Mouse (Mus musculus): ENCODE measurements around the gene Gm10563. TPM values are rescaled to one million over a fixed set of nuclear protein-coding genes. Genes with fewer than 3 reads are reported as not detected.

Gm10563 gene
- total RNA-seq, 2 experiments from 2014 or later, result not detected

DNA sequence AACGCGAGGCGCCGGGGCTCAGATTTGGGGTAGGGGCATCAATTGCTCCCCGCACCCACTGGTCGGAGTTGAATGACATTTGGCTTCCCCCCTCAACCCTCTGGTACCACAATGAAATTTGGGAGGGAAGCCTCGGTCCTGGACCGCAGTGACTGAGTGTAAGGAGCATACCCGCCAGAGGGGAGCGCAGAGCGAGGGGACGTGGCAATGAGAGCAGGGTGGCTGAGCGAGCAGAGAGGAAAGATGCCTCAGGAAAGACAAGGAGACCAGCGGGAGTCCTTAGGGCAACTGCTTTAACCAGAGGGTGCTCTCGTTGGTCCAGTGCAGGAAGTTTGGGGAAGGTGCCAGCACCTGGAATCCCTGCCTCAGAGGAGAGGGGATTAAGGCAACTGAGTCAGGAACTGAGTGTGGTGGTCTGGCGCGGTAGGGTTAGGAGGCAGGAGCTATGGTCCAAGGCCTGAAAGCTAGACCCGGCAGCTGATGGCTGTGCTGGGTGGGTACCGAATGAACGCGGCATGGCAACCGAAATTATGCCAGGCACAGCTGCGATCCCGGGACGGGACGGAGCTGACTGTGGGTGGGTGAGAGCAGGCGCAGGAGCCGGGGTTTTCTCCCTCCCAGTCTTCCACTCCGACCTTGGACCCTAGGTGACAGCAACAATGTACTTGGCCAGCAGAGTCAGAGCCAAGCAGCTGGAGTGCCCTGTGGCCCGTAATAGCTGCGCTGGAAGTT, 8.4 kb upstream of the Gm10563 start:
- DNase-seq (ENCODE audit: extremely low spot score in 1 of 2, low spot score in 1 of 2), result no peak

DNA sequence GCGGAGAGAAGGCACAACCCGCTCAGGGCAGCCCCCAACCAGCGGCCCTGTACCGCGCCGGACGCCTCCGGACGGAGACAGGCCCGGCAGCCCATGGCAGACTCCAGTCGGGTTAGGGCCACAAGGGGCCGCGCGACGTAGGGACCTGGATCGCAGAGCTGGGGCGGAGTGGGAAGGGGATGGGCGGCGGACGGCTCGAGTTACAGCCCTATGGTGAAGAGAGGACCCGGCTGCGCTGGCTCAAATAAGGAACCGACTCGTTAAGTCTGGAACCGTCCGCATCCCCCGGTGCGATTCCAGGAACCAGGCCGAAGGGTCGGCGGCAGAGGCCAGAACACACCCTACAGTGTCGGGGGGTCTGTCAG, 7.9 kb upstream of the Gm10563 start, which contains the start of gene Mmp23:
Gene Mmp23, minus strand, starts transcription at position 299 of the 365 bp plus-strand sequence.
- no peak for DNase-seq (ENCODE audit: extremely low spot score in 1 of 2, low spot score in 1 of 2)

DNA sequence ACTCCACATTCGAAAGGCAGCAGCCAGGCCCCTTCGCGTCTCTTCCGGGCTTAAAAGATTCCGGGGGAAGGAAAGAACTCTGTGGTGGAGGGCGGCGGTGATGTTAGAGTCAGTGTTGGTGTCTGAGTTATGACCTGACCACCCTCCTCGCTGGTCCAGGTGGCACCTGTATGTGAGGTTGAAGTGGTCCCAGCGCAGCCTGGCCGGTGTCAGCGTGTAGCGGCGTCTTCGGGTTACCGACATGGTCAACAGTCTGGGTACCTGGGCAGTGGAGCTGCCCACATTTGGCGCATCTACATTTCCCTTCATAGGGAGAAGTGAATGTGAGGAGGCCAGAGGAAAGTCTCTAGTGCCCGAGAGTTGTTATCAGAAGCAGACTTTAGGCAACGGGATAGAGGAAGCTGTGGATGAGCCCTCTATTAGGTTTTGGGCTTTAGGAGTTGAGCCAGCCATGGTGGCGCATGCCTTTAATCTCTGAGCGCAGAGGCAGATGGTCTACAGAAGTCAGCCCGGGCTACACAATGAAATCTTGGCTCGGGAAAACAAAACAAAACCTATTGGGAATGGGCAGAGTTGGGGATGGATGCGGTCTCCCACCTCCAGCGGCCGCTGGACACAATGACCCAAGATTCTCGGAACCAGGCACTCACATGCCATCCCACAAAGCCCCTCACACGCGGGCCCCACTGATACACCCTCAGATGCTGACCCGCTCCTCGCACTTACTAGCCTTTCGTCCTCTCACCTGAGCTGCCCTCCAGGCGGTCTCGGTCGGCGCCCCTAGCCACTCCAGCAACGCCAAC, 7.3 kb upstream of the Gm10563 start:
- DNase-seq (ENCODE audit: extremely low spot score in 1 of 2, low spot score in 1 of 2), result no peak

DNA sequence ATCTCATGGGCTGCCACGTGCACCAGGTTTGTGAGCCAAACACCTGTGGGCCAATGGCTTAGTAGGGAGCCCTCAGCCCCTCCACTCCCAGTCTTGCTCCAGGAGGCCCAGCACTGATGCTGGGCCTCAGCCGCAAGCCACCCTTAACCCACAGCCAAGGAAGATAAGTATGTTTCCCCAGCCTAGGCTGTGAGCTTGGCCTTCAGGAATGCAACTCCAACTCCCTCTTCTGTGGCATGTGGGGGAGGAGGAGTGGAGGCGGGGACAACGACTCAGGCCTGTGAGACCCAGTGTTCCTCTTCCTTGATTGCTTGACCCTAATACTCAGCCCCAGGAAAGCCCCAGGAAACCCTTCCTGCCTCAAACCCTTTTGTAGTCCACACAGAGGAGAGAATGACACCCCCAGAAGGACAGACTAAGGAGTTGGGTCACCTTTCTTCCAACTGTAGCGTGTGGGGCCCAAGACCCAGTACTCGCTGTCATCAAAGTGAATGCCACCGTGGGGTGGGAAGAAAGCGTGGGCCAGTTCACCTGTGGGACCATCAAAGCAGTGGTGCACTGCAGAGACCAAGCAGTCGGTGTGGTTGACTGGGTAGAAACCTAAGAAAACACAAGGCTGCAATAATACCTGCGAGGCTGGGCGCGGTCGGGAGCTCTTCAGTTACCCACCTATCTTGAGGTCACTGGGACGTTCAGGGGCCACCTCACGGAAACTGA, 6.5 kb upstream of the Gm10563 start:
- DNase-seq (ENCODE audit: extremely low spot score in 1 of 2, low spot score in 1 of 2), result no peak

DNA sequence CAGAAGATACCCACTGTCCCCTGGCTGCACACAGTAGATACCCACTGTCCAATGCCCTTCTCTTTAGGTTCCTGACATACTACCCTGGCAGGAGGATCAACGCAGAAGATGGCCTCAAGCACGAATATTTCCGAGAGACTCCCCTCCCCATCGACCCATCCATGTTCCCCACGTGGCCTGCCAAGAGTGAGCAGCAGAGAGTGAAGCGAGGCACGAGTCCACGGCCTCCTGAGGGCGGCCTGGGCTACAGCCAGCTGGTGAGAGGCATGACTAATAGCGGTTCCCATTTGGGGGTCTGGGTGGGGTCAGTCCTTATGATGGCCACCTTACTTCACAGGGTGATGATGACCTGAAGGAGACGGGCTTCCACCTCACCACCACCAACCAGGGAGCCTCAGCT, 4.1 kb upstream of the Gm10563 start:
- DNase-seq (ENCODE audit: extremely low spot score in 1 of 2, low spot score in 1 of 2), result no peak

DNA sequence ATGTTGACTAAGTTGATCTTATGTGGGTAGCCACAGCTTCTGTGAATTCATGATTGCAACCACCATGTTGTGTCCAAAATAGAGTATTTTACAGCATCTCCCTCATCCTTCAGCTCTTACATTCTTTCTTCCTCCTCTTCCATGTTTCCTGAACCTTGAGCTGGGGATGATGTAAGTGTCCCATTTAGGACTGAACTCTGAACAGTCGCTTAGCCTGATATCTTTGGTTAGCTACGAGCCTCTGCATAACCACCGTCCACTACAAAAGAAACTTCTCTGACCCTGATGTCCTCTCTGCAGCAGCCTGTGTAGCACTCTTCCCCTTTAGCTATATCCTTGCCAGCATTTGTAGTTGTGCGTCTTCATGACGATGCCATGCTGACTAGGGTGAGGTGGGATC, 513 bp upstream of the Gm10563 start:
- DNase-seq (ENCODE audit: extremely low spot score in 1 of 2, low spot score in 1 of 2), result no peak

DNA sequence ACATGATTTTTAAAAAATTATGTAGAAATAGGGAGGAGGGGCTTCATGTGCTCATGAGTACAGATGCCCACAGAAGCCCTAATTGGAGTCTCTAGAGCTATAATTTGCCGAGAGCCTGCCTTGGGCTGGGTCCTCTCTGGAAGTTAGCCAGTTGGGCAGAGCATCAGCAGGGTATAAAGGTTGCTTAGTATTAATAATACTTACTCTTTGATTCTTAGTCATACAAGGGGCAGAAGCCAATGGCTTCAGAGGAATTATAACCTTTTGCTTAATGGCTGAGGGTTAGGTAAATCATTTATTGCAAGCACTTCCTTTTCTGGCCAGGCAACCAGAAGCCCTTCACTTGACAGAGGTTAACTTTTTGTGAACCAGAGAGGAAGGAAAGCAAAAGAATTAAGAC, 1.7 kb downstream of the Gm10563 start:
- no peak for DNase-seq (ENCODE audit: extremely low spot score in 1 of 2, low spot score in 1 of 2)

DNA sequence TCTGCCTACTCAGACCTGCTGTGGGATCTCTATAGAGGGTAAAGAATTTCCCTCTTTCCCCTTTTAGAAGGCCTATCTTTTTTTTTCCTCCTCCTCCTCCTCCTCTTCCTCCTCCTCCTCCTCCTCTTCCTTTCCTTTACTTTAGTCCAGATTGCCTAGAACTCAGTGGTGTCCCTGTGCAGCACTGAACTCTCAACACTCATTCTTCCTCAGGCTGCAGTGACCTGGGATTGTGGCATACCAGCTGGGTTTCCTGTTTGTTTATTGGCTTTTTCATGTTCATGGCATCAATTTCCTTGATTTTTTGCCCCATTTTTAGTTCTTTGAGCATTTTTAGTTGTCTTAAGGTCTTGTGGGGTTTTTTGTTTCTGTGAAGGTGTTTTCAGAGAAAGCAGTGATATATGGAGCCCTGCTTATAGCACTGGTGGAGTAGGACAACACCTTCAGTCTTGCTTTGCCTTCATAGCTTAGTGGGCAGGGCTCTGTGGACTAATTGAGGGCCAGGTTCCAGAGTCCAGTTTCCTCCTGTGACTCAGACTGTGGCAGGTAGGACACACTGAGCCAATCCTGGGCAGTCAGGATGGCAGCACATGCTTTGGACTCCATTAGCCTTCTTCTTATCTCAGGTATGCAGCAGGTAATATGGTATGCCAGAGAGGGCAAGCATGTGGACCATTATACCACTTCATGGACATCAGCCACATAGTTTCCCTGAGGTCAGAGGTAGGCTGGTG, 9.3 kb downstream of the Gm10563 start:
- no peak for DNase-seq (ENCODE audit: extremely low spot score in 1 of 2, low spot score in 1 of 2)

DNA sequence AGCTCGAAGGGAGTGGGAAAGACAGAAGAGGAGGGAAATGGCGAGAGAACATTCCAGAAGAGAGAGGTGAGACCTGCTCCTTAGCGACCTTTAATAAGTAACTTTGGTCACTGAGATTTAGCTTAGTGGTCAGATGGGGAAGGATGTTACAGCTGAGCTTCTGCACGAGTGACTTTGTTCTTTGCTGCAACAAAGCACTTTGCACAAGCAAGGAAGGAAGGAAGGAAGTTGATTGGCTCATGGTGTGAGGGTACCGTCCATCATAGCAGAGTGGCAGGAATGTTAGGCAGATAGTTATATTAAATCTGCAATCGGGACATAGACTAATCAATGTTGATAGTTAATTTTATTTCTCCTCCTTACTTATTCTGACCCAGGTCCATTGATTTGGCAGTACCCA, 14.9 kb downstream of the Gm10563 start:
- DNase-seq (ENCODE audit: extremely low spot score in 1 of 2, low spot score in 1 of 2), result no peak

DNA sequence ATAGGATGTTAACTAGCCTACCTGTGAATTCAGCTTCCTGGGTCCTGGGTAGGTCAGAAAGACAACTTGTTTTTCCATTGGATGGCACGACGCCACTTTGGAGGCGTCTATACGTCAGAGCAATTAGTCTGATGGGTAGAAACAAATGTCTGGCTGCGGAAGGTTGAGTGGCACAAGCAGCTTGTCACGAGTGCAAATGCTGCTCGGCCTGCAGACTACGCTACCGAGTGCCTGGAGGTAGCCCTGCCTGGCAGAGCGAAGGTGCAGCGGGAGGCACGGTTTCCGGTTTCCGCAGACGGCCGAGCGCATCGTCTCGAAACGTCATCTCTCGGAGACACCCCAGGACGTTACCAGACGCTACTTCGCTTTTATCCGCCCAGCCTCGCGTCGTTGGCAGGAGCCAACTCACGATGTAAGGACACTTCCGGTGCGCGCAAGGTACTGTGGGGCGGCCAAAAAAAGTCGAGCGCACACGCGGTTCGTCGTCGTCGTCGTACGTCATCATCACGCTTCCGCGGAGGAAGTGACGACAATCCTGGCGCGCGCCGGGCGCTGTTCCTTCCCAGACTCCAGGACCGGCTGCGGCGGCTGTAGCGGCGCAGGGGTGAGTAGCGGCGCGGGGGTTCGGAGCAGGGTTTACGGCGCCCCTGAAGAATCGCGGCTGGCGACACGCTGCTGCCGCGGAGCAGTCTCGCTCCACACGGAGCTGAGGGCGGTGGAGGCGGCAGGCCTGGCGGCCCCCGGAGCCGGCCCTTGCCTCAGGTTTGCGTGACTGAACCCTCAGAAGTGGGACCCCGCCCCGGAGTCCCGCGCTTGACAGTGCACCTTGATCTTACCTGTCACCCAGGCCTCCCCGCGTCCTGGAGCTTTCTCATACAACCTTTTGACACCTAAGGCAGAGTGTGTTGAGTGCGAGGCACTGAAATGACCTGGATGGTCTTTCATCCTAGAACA, 20.6 kb downstream of the Gm10563 start, which contains the start of gene Cdk11b:
Gene Cdk11b, plus strand, starts transcription at position 517 of the 954 bp plus-strand sequence.
- DNase-seq (ENCODE audit: extremely low spot score in 1 of 2, low spot score in 1 of 2), result peak; percentile 93 to 95

DNA sequence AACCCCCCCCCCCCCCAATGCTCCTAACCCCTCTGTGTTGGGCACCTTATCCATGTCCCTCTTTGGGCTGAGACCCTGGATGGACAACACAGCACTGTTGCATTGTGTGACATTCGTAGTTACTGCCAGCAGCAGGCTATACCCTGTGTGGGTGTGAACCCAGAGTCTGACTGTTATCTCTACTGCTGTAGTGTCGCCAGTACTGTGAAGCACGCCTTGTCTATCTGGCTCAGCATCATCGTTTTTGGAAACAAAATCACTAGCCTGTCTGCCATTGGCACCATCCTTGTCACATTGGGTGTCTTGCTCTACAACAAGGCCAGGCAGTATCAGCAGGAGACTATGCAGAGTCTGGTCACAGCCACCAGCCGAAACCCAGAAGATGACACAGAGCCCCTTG, 26.9 kb downstream of the Gm10563 start:
- no peak for DNase-seq (ENCODE audit: extremely low spot score in 1 of 2, low spot score in 1 of 2)

DNA sequence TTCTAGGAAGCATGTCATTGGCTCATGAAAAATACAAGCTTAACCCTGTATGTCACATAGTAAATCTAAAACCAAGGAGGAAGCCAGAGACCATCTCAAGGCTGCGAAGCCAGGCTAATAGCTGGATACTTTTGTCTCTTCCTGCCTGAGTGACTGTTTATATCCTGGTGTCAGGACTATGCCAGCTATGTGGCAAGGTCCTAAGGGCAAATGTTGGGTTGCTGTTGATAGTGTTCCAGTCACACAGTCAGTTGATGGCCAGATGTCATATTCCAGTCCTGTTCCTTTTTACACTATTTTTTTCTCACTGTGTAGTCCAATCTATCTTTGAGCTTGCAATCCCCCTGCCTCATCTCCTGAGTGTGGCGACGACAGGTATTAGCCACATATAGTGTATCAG, 31.9 kb downstream of the Gm10563 start:
- DNase-seq (ENCODE audit: extremely low spot score in 1 of 2, low spot score in 1 of 2), result no peak

DNA sequence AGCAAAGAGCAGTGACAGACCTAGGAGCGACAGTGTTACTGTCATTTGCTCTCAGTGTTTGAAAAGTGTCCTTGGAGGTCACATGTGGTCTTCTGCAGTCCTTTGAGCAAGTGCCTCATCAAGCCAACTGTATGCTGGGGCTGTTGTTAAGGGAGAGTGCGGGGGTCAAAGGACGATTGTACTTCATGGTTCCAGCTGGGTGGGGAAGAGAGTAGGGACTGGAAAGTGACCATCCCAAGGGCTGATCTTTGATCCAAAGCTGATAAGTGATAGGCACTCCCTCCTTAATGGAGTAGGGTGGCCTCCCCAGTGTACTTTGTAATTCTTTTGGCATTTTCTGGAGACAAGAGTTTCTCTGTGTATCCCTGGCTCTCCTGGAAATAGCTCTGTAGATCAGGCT, 33.3 kb downstream of the Gm10563 start:
- no peak for DNase-seq (ENCODE audit: extremely low spot score in 1 of 2, low spot score in 1 of 2)

DNA sequence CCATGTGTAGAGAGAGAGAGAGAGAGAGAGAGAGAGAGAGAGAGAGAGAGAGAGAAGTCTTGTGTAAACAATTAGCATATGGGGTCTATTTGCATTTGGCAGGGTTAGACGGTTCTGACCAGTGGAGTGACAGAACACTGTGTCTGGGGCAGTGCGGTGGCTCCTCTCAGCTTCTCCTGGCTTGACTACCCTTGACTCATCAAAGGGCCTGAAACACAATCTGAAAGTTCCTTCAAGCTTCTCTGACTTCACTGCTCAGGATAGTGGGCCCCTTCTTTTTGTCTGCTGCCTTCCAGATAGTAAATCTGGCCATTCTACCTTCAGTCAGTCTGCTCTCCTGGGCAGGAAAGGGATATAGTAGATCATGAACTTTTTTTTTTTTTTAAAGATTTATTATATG, 38.4 kb downstream of the Gm10563 start:
- no peak for DNase-seq (ENCODE audit: extremely low spot score in 1 of 2, low spot score in 1 of 2)

DNA sequence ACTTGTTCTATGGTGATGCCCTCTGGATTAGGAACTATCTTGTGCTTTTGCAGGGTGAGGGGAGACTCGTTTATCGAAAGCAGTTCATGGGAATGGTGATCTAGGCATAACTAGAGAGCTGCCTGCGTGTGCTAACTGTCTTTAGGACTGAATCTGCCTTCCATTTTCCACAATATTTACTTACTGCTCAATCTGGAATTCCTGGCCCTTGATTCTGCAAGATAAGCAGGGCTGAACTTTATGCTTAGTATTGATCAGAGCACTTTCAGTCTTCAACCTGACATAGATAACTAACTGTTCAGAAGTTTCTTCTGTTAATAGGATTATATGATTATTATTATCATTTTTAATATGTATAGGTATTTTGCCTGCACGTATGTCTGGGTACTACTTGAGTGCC, 40.1 kb downstream of the Gm10563 start:
- no peak for DNase-seq (ENCODE audit: extremely low spot score in 1 of 2, low spot score in 1 of 2)

DNA sequence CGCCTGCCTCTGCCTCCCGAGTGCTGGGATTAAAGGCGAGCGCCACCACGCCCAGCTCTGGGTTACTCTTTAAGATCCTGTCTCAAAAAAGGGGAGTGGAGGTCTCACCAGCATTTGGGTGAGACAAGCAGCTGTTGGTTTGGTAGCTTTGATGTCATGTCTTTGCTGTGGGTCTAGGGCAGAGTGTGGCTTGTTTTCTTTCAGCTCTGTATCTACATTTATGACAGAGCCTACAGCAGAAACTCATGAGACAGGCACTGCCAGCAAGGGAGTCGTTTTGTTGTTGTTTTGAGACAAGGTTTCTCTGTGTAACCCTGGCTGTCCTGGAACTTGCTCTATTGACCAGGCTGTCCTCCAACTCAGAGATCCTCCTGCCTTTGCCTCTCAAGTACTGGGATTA, 41.4 kb downstream of the Gm10563 start:
- no peak for DNase-seq (ENCODE audit: extremely low spot score in 1 of 2, low spot score in 1 of 2)

DNA sequence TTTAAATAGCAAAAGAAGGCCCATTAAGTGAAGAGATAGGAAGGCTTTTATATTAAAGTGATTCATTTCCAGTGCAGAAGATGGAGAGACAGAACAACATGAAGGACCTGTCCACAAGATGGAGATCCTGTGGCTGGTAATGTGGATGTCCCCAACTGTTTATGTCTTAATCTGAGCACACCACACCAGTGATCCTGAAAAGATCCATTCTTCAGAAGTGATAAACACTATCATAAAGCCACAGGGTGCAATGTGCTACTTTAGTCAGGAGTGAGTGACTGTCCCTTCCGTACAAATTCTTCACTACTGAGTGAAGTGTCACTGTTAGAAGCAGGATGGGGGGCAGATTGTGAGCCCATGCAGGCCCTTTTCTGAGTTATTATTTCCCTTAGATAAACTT, 42.5 kb downstream of the Gm10563 start:
- no peak for DNase-seq (ENCODE audit: extremely low spot score in 1 of 2, low spot score in 1 of 2)

DNA sequence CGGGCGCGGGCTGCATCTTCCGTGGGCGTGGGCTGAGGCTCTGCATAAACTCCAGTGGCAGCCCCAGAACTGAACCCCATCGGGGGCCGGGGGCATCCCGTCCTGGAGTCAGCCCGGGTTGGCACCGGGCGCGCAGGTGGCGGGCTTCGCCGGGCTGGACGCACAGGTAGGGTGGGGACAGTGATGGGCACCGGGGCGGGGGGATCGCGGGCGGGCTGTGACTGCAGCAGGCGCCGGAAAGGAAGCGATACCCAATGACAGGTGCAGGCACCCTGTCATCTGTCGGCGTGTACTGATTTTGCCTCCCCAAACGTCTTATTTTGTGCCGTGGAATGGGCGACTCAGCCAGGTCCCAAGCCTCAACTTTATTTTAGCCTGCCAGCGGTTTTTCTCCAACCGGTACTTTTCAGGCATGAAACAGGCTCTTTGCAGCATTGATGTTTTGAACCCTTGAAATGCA, 43.2 kb downstream of the Gm10563 start:
- no peak for DNase-seq (ENCODE audit: extremely low spot score in 1 of 2, low spot score in 1 of 2)
